Mouse (Mus musculus) spleen, adult 2 months (tissue): ENCODE measurements at regions not wholly inside any gene's neighbourhood (a gene's known extent, or its start where the extent isn't known, plus 50 kb on each side); places are given as distances from the start of the nearest gene placed in this dataset.

Experiments
- DNase-seq, 2 experiments: peaks; one replicate each; pipeline versions ENCODE4 v3.0.0 to v3.0.0-alpha.2; 2012 to 2021; ENCODE audit warnings: low spot score in 2 of 2, low read depth in 1 of 2
- H3K27ac ChIP-seq: fragments of 200-500 bp; 2 replicates; pipeline ENCODE4 v1.5.1; 2012; ENCODE audit warnings: low read length, inconsistent platforms; ENCODE audit not compliant: insufficient read depth
- H3K27me3 ChIP-seq: fragments of 200-500 bp; 2 replicates; pipeline ENCODE4 v1.6.1; 2012; ENCODE audit warnings: mild to moderate bottlenecking, moderate library complexity, low read length, inconsistent platforms; ENCODE audit not compliant: control insufficient read depth, insufficient read depth
- H3K36me3 ChIP-seq: fragments of 200-500 bp; 2 replicates; pipeline ENCODE4 v1.6.1; 2012; ENCODE audit warnings: mild to moderate bottlenecking, low read length, inconsistent platforms; ENCODE audit not compliant: control insufficient read depth, insufficient read depth
- H3K4me1 ChIP-seq: fragments of 200-500 bp; 2 replicates; pipeline ENCODE4 v1.6.1; 2011; ENCODE audit warnings: inconsistent platforms; ENCODE audit not compliant: control insufficient read depth, insufficient read depth, insufficient read length
- H3K4me3 ChIP-seq: fragments of 200-500 bp; 2 replicates; pipeline ENCODE4 v1.5.1; 2011; ENCODE audit warnings: mild to moderate bottlenecking, inconsistent platforms; ENCODE audit not compliant: insufficient read depth, insufficient read length; ENCODE audit errors: extremely low read depth
- CTCF ChIP-seq: fragments of 200-500 bp; IDR thresholded peaks from 2 replicates; pipeline ENCODE4 v1.5.1; 2011; ENCODE audit warnings: mild to moderate bottlenecking, inconsistent platforms; ENCODE audit not compliant: insufficient read depth, insufficient read length, insufficient replicate concordance; ENCODE audit errors: extremely low read depth
- POLR2A ChIP-seq: fragments of 200-500 bp; IDR thresholded peaks from 2 replicates; pipeline ENCODE4 v1.6.1; 2011; ENCODE audit warnings: low read depth, low read length, inconsistent platforms
- WGBS: fragments of 180-500 bp; shearing (Covaris S2); methylation state at CpG from one replicate; pipeline ENCODE4 v1.1.7; 2018; 5-methylcytosine and 5-hydroxymethylcytosine counted together

GRCm38 (mm10) chr6:51697754-51698153 is 174.1 kb downstream of the Snx10 start:
- Histone ChIP-seq H3K36me3 (no peaks in the 10 kb centered on the region), H3K27me3 (no peaks in the 10 kb centered on the region), H3K4me1 (no peaks in the 10 kb centered on the region), H3K27ac (no peak overlapping the region), H3K4me3 (no peak overlapping the region)
- no peak for DNase-seq
- 76% methylated on average over 3 of the region's 3 CpGs for WGBS
- TF ChIP-seq CTCF (no peak), POLR2A (no peak)

- Histone ChIP-seq H3K27ac (no peak overlapping the region), H3K4me3 (no peak overlapping the region), H3K36me3 (no peaks in the 10 kb centered on the region), H3K4me1 (no peaks in the 10 kb centered on the region), H3K27me3 (no peaks in the 10 kb centered on the region)
- WGBS, result 88% methylated on average over 4 of the region's 4 CpGs
- TF ChIP-seq POLR2A (no peak), CTCF (no peak)
- DNase-seq, result no peak
These were observed 174.5 kb downstream of the Snx10 start for GRCm38 (mm10) chr6:51698244-51698643.

DNA sequence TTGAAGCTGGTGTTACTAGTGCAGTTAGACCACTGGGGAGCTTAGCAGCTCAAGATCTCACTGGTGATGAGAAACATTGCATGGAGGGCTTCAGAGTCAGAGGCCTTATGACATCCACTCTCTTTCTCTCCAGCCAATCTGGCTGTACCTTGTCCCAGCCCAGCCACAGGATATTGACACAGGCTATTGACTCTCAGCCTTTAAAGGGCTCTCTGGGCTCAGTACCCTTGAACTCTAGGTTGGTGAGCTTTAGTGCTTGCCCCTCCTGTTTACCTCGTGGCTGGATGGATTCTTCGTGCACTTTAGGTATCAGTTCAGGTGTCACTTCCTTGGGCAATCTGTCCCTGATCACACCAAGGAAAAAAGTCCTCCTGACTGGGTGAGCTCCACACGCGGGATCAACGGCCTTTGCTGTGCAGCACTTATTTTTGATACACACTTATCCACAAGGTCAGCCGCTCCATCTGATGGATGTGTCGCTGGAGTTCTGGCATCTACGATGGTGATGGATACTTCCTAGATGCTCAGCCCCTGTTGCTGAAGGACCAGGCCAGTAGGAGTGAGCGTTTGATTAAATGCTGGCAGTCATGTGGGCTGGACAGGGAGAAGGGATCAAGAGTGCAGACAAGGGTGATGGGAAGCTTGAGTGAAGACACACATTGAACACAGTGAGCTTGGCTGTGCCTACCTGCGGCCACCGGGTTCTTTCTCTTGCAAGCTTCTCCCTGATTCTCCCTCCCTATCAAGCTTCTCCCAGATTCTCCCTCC is 177.7 kb downstream of the Snx10 start:
- DNase-seq, result no peak
- no peak overlapping the region for H3K4me3 ChIP-seq
- no peaks in the 10 kb centered on the region for H3K27me3 ChIP-seq
- WGBS, result 88% methylated on average over 11 of the region's 11 CpGs
- H3K27ac ChIP-seq, result no peak overlapping the region
- no peaks in the 10 kb centered on the region for H3K36me3 ChIP-seq
- no peaks in the 10 kb centered on the region for H3K4me1 ChIP-seq
- no peak for TF ChIP-seq POLR2A
- TF ChIP-seq CTCF, result no peak

GRCm38 (mm10) chr6:51702456-51703171 is 178.9 kb downstream of the Snx10 start:
- Histone ChIP-seq H3K27ac (no peak overlapping the region), H3K4me1 (no peaks in the 10 kb centered on the region), H3K36me3 (no peaks in the 10 kb centered on the region), H3K27me3 (no peaks in the 10 kb centered on the region), H3K4me3 (no peak overlapping the region)
- no peak for DNase-seq
- 93% methylated on average over 10 of the region's 10 CpGs for WGBS
- TF ChIP-seq POLR2A (no peak), CTCF (no peak)

GRCm38 (mm10) chr6:51708011-51708410 is 184.3 kb downstream of the Snx10 start:
- Histone ChIP-seq H3K36me3 (no peaks in the 10 kb centered on the region), H3K4me3 (no peak overlapping the region), H3K27me3 (no peaks in the 10 kb centered on the region), H3K27ac (no peak overlapping the region), H3K4me1 (no peaks in the 10 kb centered on the region)
- TF ChIP-seq POLR2A (no peak), CTCF (no peak)
- DNase-seq, result no peak
- WGBS, result 85% methylated on average over 6 of the region's 6 CpGs

DNA sequence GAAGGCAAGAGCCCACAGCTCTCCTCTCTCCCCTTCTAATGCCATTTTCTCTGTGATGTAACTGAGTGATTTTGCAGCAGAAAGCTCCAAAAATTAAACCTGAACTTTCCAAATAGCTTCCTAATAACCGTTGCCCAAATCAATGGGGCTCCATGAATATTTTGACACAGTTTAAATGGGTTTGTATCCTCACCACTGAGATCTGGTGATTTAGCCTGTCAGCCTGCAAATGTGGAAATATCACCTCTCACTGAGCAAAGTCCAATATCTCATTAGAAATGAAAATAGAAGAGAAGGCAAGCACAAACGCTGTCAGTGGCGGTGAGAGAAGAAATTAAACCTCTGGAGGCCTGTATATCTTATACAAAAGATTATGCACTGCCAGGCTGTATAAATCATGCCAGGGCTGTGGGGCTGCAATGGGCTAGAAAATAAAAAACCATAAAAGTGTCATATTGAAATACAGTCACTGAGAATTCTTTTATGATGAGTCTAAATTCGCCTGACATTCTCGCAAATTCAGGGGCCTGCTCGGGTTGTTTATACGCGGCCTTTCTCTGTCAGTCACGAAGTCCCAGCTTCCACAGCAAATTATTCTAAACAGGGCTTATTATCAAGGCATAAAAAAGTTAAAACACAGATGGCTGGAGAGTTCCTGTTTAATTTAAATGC is 185.1 kb downstream of the Snx10 start:
- WGBS, result 88% methylated on average over 9 of the region's 9 CpGs
- H3K27ac ChIP-seq, result no peak overlapping the region

More for the DNA sequence above, 185.1 kb downstream of the Snx10 start:
- Histone ChIP-seq H3K4me3 (no peak overlapping the region), H3K4me1 (no peaks in the 10 kb centered on the region), H3K36me3 (no peaks in the 10 kb centered on the region), H3K27me3 (no peaks in the 10 kb centered on the region)
- TF ChIP-seq POLR2A (no peak), CTCF (no peak)
- DNase-seq, result no peak
